Mouse (Mus musculus): ENCODE measurements around the gene Rhobtb1. TPM values are rescaled to one million over a fixed set of nuclear protein-coding genes. Genes with fewer than 3 reads are reported as not detected.

Rhobtb1 gene
- polyA plus RNA-seq, 1 experiment from 2014 or later: 12.8 TPM

DNA sequence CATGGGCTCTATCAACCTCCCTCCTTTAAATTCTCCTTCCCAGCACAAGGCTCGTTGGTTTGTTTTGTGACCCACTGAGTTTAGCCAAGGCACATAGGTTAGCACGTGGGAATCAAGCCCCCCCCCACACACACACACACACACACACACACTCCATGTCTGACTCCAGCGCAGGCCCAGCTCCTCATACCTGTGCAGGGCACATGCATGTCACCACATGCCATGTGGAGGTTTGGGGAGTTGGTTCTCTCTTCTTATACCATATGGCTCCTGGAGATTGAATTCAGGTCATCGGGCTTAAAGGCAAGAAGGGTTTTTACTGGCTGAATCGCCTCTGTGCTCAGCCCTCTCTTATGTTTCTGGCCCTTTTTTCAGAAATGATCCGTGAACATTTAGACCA lies 100.0 kb downstream of the Rhobtb1 start:
- H3K4me3 ChIP-seq (ENCODE audit: low read depth, low read length): no peak overlapping the region
- DNase-seq (ENCODE audit: low spot score) (no peak), ATAC-seq (no peak)
- H3K9me3 ChIP-seq (replicated peaks; ENCODE audit: control insufficient read depth, low read length): no peaks in the 10 kb centered on the region
- no peak overlapping the region for H3K9ac ChIP-seq (ENCODE audit: low read length)
- WGBS: 91% methylated on average over 6 of the region's 6 CpGs
- no peak overlapping the region for H3K27ac ChIP-seq (ENCODE audit: low read depth, low read length)
- no peaks in the 10 kb centered on the region for H3K36me3 ChIP-seq (ENCODE audit: control insufficient read depth, insufficient read depth, low read length)
- H3K4me2 ChIP-seq (ENCODE audit: low read length): no peak overlapping the region
- H3K4me1 ChIP-seq (ENCODE audit: control insufficient read depth, insufficient read depth, low read length): no peaks in the 10 kb centered on the region
- H3K27me3 ChIP-seq (replicated peaks; ENCODE audit: control insufficient read depth, insufficient read depth, low read length): no peaks in the 10 kb centered on the region

DNA sequence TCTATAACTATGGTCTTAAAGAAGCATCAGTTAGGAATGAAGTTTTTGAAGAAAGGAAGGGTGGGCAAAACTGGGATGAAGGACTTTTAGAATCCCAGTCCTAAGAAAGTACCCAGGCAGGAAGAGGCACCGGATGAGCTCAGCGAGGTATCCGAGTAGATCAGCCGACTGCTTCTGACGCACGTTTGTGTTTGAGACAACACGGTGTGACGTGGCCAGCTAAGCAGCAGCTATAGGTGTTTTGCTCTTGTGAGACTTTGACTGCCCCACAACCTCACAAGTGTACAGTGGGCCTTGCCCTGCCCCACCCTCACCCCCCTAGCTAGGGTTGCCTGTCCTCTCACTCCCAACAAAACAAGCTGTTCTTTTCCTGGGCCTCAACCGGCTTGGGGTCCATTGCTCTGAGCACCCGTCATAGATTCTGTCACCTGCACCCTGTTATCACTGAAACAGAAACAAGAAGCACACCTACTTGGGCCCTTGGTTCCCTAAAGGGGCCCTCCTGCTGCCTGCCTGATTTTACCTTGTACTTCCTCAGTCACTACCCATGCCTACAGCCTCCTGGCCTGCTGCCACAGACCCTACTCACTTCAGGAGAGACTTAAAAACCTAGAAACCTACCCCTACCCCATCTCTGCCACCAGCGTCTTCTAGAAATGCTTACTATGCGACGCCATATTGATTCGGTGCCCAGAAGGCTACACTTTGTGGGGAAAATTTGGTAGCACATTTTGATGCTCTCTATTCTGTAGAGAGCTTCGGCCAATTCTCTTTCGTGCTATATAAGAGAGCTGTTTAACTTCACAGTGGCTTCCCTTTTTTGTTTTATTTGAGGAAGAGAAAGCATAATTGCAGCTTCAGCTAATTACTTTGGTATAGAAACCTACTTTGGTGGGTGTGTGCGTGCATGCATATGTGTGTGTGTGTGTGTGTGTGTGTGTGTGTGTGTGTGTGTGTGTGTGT lies 101.2 kb downstream of the Rhobtb1 start:
- no peak overlapping the region for H3K4me2 ChIP-seq (ENCODE audit: low read length)
- ATAC-seq (no peak), DNase-seq (ENCODE audit: low spot score) (no peak)
- H3K4me1 ChIP-seq (ENCODE audit: control insufficient read depth, insufficient read depth, low read length): no peaks in the 10 kb centered on the region
- H3K27me3 ChIP-seq (replicated peaks; ENCODE audit: control insufficient read depth, insufficient read depth, low read length): no peaks in the 10 kb centered on the region
- H3K9ac ChIP-seq (ENCODE audit: low read length): no peak overlapping the region
- H3K4me3 ChIP-seq (ENCODE audit: low read depth, low read length): no peak overlapping the region
- no peaks in the 10 kb centered on the region for H3K9me3 ChIP-seq (replicated peaks; ENCODE audit: control insufficient read depth, low read length)
- WGBS: 85% methylated on average over 17 of the region's 17 CpGs
- no peak overlapping the region; the same call in 1 of the 2 replicates for H3K27ac ChIP-seq (ENCODE audit: low read depth, low read length)
- no peaks in the 10 kb centered on the region for H3K36me3 ChIP-seq (ENCODE audit: control insufficient read depth, insufficient read depth, low read length)

DNA sequence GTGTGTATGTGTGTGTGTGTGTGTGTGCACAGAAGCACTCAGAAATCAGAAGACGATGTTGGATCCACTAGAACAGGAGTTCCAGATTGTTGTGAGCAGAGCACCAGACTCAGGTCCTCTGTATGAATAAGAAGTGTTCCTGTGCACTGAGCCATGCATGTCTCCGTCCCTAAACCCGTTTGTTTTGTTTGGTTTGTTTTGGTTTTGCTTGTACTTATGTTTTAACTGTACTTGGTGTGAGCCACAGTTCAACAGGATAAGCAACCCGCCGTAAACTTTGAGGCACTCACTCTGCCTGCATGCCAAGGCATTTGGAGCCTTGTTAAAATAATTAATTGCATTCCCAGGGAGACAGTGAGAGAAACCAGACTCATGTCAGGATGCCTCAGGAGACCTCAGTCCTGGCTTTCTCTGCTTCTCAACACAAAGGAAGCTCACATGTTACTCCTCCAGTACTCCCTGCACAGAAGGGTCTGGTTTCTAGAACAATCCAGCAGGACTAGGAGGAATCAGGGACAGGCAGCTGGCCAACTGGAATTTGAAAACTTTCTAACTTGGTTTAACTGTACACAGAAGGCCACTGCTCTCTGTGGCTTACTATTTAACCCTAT lies 101.9 kb downstream of the Rhobtb1 start:
- Histone ChIP-seq H3K9ac (ENCODE audit: low read length) (no peak overlapping the region), H3K4me3 (ENCODE audit: low read depth, low read length) (no peak overlapping the region), H3K4me1 (ENCODE audit: control insufficient read depth, insufficient read depth, low read length) (no peaks in the 10 kb centered on the region), H3K9me3 (replicated peaks; ENCODE audit: control insufficient read depth, low read length) (no peaks in the 10 kb centered on the region), H3K36me3 (ENCODE audit: control insufficient read depth, insufficient read depth, low read length) (no peaks in the 10 kb centered on the region), H3K4me2 (ENCODE audit: low read length) (no peak overlapping the region), H3K27me3 (replicated peaks; ENCODE audit: control insufficient read depth, insufficient read depth, low read length) (no peaks in the 10 kb centered on the region), H3K27ac (ENCODE audit: low read depth, low read length) (no peak overlapping the region)
- 49% methylated on average over 5 of the region's 5 CpGs for WGBS
- no peak for ATAC-seq
- no peak for DNase-seq (ENCODE audit: low spot score)

DNA sequence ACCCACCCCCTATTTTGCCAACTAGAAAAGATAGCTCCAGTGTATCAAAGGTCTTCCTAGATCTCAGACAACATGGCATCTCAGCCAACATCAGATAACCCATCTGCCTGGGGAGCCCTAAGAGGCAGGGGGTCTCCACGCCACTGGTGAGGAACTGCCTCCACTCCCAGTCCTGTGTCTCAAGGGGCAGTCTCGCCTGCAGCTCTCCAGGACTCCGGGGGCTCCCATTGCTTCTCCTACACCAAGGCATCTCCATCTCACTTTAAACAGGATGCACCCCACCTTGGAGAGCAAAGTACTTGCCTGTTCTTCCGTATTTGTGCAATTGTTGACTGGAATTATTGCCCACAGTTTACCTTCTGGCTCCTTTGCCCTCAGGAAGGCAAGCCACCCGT lies 102.4 kb downstream of the Rhobtb1 start:
- Histone ChIP-seq H3K9me3 (replicated peaks; ENCODE audit: control insufficient read depth, low read length) (no peaks in the 10 kb centered on the region), H3K4me3 (ENCODE audit: low read depth, low read length) (no peak overlapping the region), H3K4me2 (ENCODE audit: low read length) (no peak overlapping the region), H3K4me1 (ENCODE audit: control insufficient read depth, insufficient read depth, low read length) (no peaks in the 10 kb centered on the region), H3K36me3 (ENCODE audit: control insufficient read depth, insufficient read depth, low read length) (no peaks in the 10 kb centered on the region), H3K27ac (ENCODE audit: low read depth, low read length) (no peak overlapping the region), H3K9ac (ENCODE audit: low read length) (no peak overlapping the region), H3K27me3 (replicated peaks; ENCODE audit: control insufficient read depth, insufficient read depth, low read length) (no peaks in the 10 kb centered on the region)
- no peak for ATAC-seq
- 79% methylated on average over 5 of the region's 5 CpGs for WGBS
- DNase-seq (ENCODE audit: low spot score): no peak

DNA sequence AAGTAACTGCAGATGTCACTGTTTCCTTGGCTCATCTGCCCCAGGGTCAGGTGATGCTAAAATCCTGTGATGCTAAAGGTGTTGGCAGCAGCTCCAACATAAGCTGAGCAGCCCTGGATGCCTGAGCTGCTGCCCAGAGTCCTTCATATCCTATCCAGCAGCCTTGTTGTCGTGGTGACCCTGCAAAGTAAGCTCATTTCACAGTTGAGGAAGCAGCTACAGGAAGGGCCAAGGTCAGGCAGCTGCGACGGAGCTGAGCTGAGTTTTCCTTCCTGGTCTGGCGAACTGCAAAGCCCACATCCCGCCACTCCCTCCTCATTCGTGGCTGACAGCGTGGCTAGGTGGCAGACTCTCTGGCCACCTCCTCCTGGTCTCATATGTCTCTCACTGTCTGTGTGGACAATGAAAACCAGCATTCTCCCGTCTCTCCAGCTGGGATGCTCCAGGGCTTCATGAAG lies 103.2 kb downstream of the Rhobtb1 start:
- 23% methylated on average over 8 of the region's 8 CpGs for WGBS
- DNase-seq (ENCODE audit: low spot score): peak; percentile 20
- Histone ChIP-seq H3K4me1 (ENCODE audit: control insufficient read depth, insufficient read depth, low read length) (no peaks in the 10 kb centered on the region), H3K36me3 (ENCODE audit: control insufficient read depth, insufficient read depth, low read length) (no peaks in the 10 kb centered on the region), H3K4me2 (ENCODE audit: low read length) (no peak overlapping the region), H3K27ac (ENCODE audit: low read depth, low read length) (no peak overlapping the region), H3K9ac (ENCODE audit: low read length) (no peak overlapping the region), H3K9me3 (replicated peaks; ENCODE audit: control insufficient read depth, low read length) (no peaks in the 10 kb centered on the region), H3K4me3 (ENCODE audit: low read depth, low read length) (no peak overlapping the region), H3K27me3 (replicated peaks; ENCODE audit: control insufficient read depth, insufficient read depth, low read length) (no peaks in the 10 kb centered on the region)
- peak; percentile 57; the same call in 1 of the 2 replicates for ATAC-seq

DNA sequence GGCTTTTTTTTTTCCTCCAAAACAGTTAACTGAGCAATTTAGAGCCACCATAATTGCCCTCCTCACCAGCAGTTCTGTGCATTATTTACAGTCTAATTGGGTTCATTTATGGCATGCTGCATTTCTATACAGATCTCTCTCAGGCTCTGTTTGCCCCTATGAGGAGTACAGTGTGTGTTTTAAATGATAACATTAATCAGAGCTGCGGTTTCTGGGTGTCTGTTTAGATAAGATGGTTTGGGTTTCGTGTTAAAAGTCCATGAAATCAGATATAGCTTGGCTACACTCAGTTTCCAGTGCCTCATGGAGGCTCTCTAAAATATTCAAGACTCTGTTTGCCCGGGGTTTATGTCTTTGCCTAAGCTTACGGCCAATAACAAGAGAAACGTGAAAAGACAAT lies 104.4 kb downstream of the Rhobtb1 start:
- H3K4me3 ChIP-seq (ENCODE audit: low read depth, low read length): no peak overlapping the region
- no peak for DNase-seq (ENCODE audit: low spot score)
- WGBS: 50% methylated on average over 5 of the region's 5 CpGs
- H3K36me3 ChIP-seq (ENCODE audit: control insufficient read depth, insufficient read depth, low read length): no peaks in the 10 kb centered on the region
- no peaks in the 10 kb centered on the region for H3K4me1 ChIP-seq (ENCODE audit: control insufficient read depth, insufficient read depth, low read length)
- no peaks in the 10 kb centered on the region for H3K9me3 ChIP-seq (replicated peaks; ENCODE audit: control insufficient read depth, low read length)
- no peaks in the 10 kb centered on the region for H3K27me3 ChIP-seq (replicated peaks; ENCODE audit: control insufficient read depth, insufficient read depth, low read length)
- no peak for ATAC-seq
- H3K27ac ChIP-seq (ENCODE audit: low read depth, low read length): no peak overlapping the region
- no peak overlapping the region for H3K9ac ChIP-seq (ENCODE audit: low read length)
- H3K4me2 ChIP-seq (ENCODE audit: low read length): no peak overlapping the region

DNA sequence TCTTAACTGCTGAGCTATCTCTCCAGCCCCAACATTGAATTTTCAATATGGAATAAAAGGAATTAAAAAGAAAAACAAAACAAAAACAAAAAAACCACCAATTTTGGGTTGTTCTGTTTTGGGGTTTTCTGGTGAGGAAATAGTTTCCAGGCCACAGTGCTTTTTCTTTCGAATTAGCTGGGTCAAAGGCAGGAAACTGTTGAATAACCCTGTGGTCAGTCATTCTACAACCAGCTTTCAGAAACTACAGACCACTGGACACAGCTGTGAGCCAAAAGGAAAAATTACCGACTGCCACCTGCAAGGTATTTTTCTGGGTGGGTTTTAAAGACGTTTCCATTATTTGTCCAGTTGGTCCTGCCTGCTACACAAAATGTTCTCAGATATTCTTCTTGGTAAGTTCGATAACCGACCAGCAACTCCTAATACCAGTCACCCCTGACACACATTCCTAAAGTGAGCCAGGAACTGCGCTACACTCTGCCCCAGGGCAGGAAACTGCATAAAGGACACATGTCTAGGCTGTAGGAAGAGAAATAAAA lies 106.4 kb downstream of the Rhobtb1 start:
- Histone ChIP-seq H3K27ac (ENCODE audit: low read depth, low read length) (no peak overlapping the region), H3K4me1 (ENCODE audit: control insufficient read depth, insufficient read depth, low read length) (no peaks in the 10 kb centered on the region), H3K9me3 (replicated peaks; ENCODE audit: control insufficient read depth, low read length) (no peaks in the 10 kb centered on the region), H3K27me3 (replicated peaks; ENCODE audit: control insufficient read depth, insufficient read depth, low read length) (no peaks in the 10 kb centered on the region), H3K9ac (ENCODE audit: low read length) (no peak overlapping the region), H3K36me3 (ENCODE audit: control insufficient read depth, insufficient read depth, low read length) (no peaks in the 10 kb centered on the region), H3K4me3 (ENCODE audit: low read depth, low read length) (no peak overlapping the region), H3K4me2 (ENCODE audit: low read length) (no peak overlapping the region)
- DNase-seq (ENCODE audit: low spot score) (no peak), ATAC-seq (no peak)
- WGBS: 84% methylated on average over 6 of the region's 6 CpGs

DNA sequence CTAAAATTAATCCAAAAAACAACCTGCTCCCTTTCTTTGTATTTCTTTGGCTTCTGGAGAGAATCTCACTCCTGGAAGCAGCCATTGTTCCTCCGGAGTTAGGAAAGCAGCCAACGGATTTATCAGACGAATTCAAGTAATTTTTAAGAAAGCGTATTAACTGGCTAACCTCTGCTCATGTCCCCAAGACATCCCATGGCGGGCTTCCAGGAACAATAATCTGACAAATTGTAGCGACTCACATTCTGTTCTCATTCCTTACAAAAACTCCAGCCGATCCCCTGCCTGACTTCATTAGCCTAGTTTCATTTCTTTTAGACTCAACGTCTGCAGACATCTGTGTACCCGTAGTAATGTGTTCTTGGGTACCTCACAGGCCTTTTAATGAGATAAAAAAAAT lies 107.4 kb downstream of the Rhobtb1 start:
- Histone ChIP-seq H3K36me3 (ENCODE audit: control insufficient read depth, insufficient read depth, low read length) (no peaks in the 10 kb centered on the region), H3K9me3 (replicated peaks; ENCODE audit: control insufficient read depth, low read length) (no peaks in the 10 kb centered on the region), H3K27me3 (replicated peaks; ENCODE audit: control insufficient read depth, insufficient read depth, low read length) (no peaks in the 10 kb centered on the region), H3K4me2 (ENCODE audit: low read length) (no peak overlapping the region), H3K27ac (ENCODE audit: low read depth, low read length) (no peak overlapping the region), H3K4me1 (ENCODE audit: control insufficient read depth, insufficient read depth, low read length) (no peaks in the 10 kb centered on the region), H3K4me3 (ENCODE audit: low read depth, low read length) (no peak overlapping the region), H3K9ac (ENCODE audit: low read length) (no peak overlapping the region)
- WGBS: 45% methylated on average over 9 of the region's 9 CpGs
- DNase-seq (ENCODE audit: low spot score) (no peak), ATAC-seq (no peak)

DNA sequence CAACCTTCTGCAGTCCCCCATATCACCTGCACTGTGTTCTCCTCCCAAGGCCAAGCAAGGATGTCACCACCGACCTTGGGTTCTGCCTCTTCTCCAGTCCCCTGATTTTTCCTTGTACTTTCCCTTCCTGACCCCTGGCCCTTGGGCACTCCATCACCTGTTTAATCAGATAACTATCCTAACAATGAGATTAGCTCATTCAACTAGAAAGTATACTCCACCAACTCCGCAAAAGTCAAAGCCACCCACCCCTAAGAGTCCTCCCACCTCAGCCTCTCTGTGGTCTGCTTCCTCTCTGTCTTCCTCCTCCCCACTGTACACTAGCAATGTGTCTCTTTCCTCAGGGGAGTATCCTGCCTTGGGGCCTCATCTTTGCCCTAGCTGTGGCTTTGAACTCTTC lies 107.9 kb downstream of the Rhobtb1 start:
- 81% methylated on average over 2 of the region's 2 CpGs for WGBS
- Histone ChIP-seq H3K4me2 (ENCODE audit: low read length) (no peak overlapping the region), H3K4me1 (ENCODE audit: control insufficient read depth, insufficient read depth, low read length) (no peaks in the 10 kb centered on the region), H3K27ac (ENCODE audit: low read depth, low read length) (no peak overlapping the region), H3K27me3 (replicated peaks; ENCODE audit: control insufficient read depth, insufficient read depth, low read length) (no peaks in the 10 kb centered on the region), H3K36me3 (ENCODE audit: control insufficient read depth, insufficient read depth, low read length) (no peaks in the 10 kb centered on the region), H3K9ac (ENCODE audit: low read length) (no peak overlapping the region), H3K9me3 (replicated peaks; ENCODE audit: control insufficient read depth, low read length) (no peaks in the 10 kb centered on the region), H3K4me3 (ENCODE audit: low read depth, low read length) (no peak overlapping the region)
- ATAC-seq: no peak
- DNase-seq (ENCODE audit: low spot score): no peak

All from forebrain, embryonic 14.5 days (tissue).